Mouse (Mus musculus): ENCODE data around the gene Asic1. TPM values are rescaled to one million over a fixed set of nuclear protein-coding genes. Genes with fewer than 3 reads are reported as not detected.

The Asic1 gene
- polyA plus RNA-seq, 1 experiment from 2014 or later: 2.1 TPM

GRCm38 (mm10) chr15:99670964-99671670 lies 949 bp downstream of the Asic1 start:
- WGBS (ENCODE audit: insufficient replicate concordance): 8% methylated on average over 12 of the region's 17 CpGs
- Histone ChIP-seq H3K4me2 (peak overlapping the region; percentile 90), H3K9me3 (replicated peaks; ENCODE audit: control insufficient read depth, low read length) (no peaks in the 10 kb centered on the region), H3K4me1 (ENCODE audit: control insufficient read depth, insufficient read depth, low read length) (peaks cover 13% of the 10 kb centered on the region; the same call in 1 of the 2 replicates), H3K36me3 (ENCODE audit: control insufficient read depth, insufficient read depth, low read length) (no peaks in the 10 kb centered on the region), H3K4me3 (ENCODE audit: low read depth, low read length) (peak overlapping the region; percentile 47), H3K27ac (ENCODE audit: low read depth, low read length) (no peak overlapping the region), H3K9ac (ENCODE audit: low read depth, low read length) (peak overlapping the region; percentile 63; the same call in 1 of the 2 replicates), H3K27me3 (ENCODE audit: control insufficient read depth, insufficient read depth, low read length) (peaks cover 60% of the 10 kb centered on the region)
- ATAC-seq (replicated peaks; ENCODE audit: insufficient number of reproducible peaks, low FRiP score, low TSS enrichment): no peak

- no peak overlapping the region for H3K27ac ChIP-seq (ENCODE audit: low read depth, low read length)
Measured at GRCm38 (mm10) chr15:99671783-99672182, 1.6 kb downstream of the Asic1 start.

GRCm38 (mm10) chr15:99674866-99675265 lies 4.7 kb downstream of the Asic1 start:
- no peaks in the 10 kb centered on the region for H3K9me3 ChIP-seq (replicated peaks; ENCODE audit: control insufficient read depth, low read length)
- H3K36me3 ChIP-seq (ENCODE audit: control insufficient read depth, insufficient read depth, low read length): no peaks in the 10 kb centered on the region
- H3K9ac ChIP-seq (ENCODE audit: low read depth, low read length): no peak overlapping the region
- no peak overlapping the region for H3K27ac ChIP-seq (ENCODE audit: low read depth, low read length)
- no peak overlapping the region for H3K4me3 ChIP-seq (ENCODE audit: low read depth, low read length)
- WGBS (ENCODE audit: insufficient replicate concordance): 64% methylated on average over 3 of the region's 3 CpGs
- ATAC-seq (replicated peaks; ENCODE audit: insufficient number of reproducible peaks, low FRiP score, low TSS enrichment): no peak
- H3K27me3 ChIP-seq (ENCODE audit: control insufficient read depth, insufficient read depth, low read length): peaks cover 44% of the 10 kb centered on the region
- no peak overlapping the region for H3K4me2 ChIP-seq
- peaks cover 14% of the 10 kb centered on the region for H3K4me1 ChIP-seq (ENCODE audit: control insufficient read depth, insufficient read depth, low read length)

More at GRCm38 (mm10) chr15:99671783-99672182, 1.6 kb downstream of the Asic1 start:
- WGBS (ENCODE audit: insufficient replicate concordance): 64% methylated on average over 14 of the region's 14 CpGs
- no peak for ATAC-seq (replicated peaks; ENCODE audit: insufficient number of reproducible peaks, low FRiP score, low TSS enrichment)
- Histone ChIP-seq H3K36me3 (ENCODE audit: control insufficient read depth, insufficient read depth, low read length) (no peaks in the 10 kb centered on the region), H3K4me3 (ENCODE audit: low read depth, low read length) (no peak overlapping the region), H3K4me2 (no peak overlapping the region), H3K9ac (ENCODE audit: low read depth, low read length) (no peak overlapping the region), H3K9me3 (replicated peaks; ENCODE audit: control insufficient read depth, low read length) (no peaks in the 10 kb centered on the region), H3K27me3 (ENCODE audit: control insufficient read depth, insufficient read depth, low read length) (peaks cover 55% of the 10 kb centered on the region), H3K4me1 (ENCODE audit: control insufficient read depth, insufficient read depth, low read length) (peaks cover 13% of the 10 kb centered on the region; the same call in 1 of the 2 replicates)

GRCm38 (mm10) chr15:99677089-99677488 lies 6.9 kb downstream of the Asic1 start:
- 30% methylated on average over 8 of the region's 8 CpGs for WGBS (ENCODE audit: insufficient replicate concordance)
- Histone ChIP-seq H3K9me3 (replicated peaks; ENCODE audit: control insufficient read depth, low read length) (no peaks in the 10 kb centered on the region), H3K4me3 (ENCODE audit: low read depth, low read length) (no peak overlapping the region), H3K27ac (ENCODE audit: low read depth, low read length) (no peak overlapping the region), H3K27me3 (ENCODE audit: control insufficient read depth, insufficient read depth, low read length) (peaks cover 22% of the 10 kb centered on the region), H3K36me3 (ENCODE audit: control insufficient read depth, insufficient read depth, low read length) (no peaks in the 10 kb centered on the region), H3K4me2 (no peak overlapping the region), H3K4me1 (ENCODE audit: control insufficient read depth, insufficient read depth, low read length) (peaks cover 6% of the 10 kb centered on the region), H3K9ac (ENCODE audit: low read depth, low read length) (no peak overlapping the region)
- ATAC-seq (replicated peaks; ENCODE audit: insufficient number of reproducible peaks, low FRiP score, low TSS enrichment): no peak

GRCm38 (mm10) chr15:99678063-99678800 lies 8.1 kb downstream of the Asic1 start:
- H3K4me3 ChIP-seq (ENCODE audit: low read depth, low read length): no peak overlapping the region
- H3K4me1 ChIP-seq (ENCODE audit: control insufficient read depth, insufficient read depth, low read length): peaks cover 6% of the 10 kb centered on the region
- WGBS (ENCODE audit: insufficient replicate concordance): 11% methylated on average over 13 of the region's 13 CpGs
- peaks cover 14% of the 10 kb centered on the region for H3K27me3 ChIP-seq (ENCODE audit: control insufficient read depth, insufficient read depth, low read length)
- ATAC-seq (replicated peaks; ENCODE audit: insufficient number of reproducible peaks, low FRiP score, low TSS enrichment): no peak
- no peaks in the 10 kb centered on the region for H3K9me3 ChIP-seq (replicated peaks; ENCODE audit: control insufficient read depth, low read length)
- no peak overlapping the region for H3K4me2 ChIP-seq
- no peak overlapping the region for H3K9ac ChIP-seq (ENCODE audit: low read depth, low read length)
- H3K27ac ChIP-seq (ENCODE audit: low read depth, low read length): no peak overlapping the region
- no peaks in the 10 kb centered on the region for H3K36me3 ChIP-seq (ENCODE audit: control insufficient read depth, insufficient read depth, low read length)

GRCm38 (mm10) chr15:99679008-99679407 lies 8.8 kb downstream of the Asic1 start:
- ATAC-seq (replicated peaks; ENCODE audit: insufficient number of reproducible peaks, low FRiP score, low TSS enrichment): no peak
- Histone ChIP-seq H3K27me3 (ENCODE audit: control insufficient read depth, insufficient read depth, low read length) (peaks cover 6% of the 10 kb centered on the region), H3K4me2 (no peak overlapping the region), H3K36me3 (ENCODE audit: control insufficient read depth, insufficient read depth, low read length) (no peaks in the 10 kb centered on the region), H3K9ac (ENCODE audit: low read depth, low read length) (no peak overlapping the region), H3K27ac (ENCODE audit: low read depth, low read length) (no peak overlapping the region), H3K4me3 (ENCODE audit: low read depth, low read length) (no peak overlapping the region), H3K9me3 (replicated peaks; ENCODE audit: control insufficient read depth, low read length) (no peaks in the 10 kb centered on the region), H3K4me1 (ENCODE audit: control insufficient read depth, insufficient read depth, low read length) (peaks cover 6% of the 10 kb centered on the region)
- WGBS (ENCODE audit: insufficient replicate concordance): 47% methylated on average over 7 of the region's 7 CpGs

- no peak for ATAC-seq (replicated peaks; ENCODE audit: insufficient number of reproducible peaks, low FRiP score, low TSS enrichment)
- Histone ChIP-seq H3K27me3 (ENCODE audit: control insufficient read depth, insufficient read depth, low read length) (no peaks in the 10 kb centered on the region), H3K27ac (ENCODE audit: low read depth, low read length) (no peak overlapping the region), H3K4me3 (ENCODE audit: low read depth, low read length) (no peak overlapping the region), H3K4me2 (no peak overlapping the region), H3K9ac (ENCODE audit: low read depth, low read length) (no peak overlapping the region), H3K4me1 (ENCODE audit: control insufficient read depth, insufficient read depth, low read length) (peaks cover 6% of the 10 kb centered on the region), H3K9me3 (replicated peaks; ENCODE audit: control insufficient read depth, low read length) (no peaks in the 10 kb centered on the region), H3K36me3 (ENCODE audit: control insufficient read depth, insufficient read depth, low read length) (no peaks in the 10 kb centered on the region)
- 89% methylated on average over 7 of the region's 7 CpGs for WGBS (ENCODE audit: insufficient replicate concordance)
Measured at GRCm38 (mm10) chr15:99682880-99683279, 12.7 kb downstream of the Asic1 start.

GRCm38 (mm10) chr15:99684156-99684555 lies 14.0 kb downstream of the Asic1 start:
- no peak for ATAC-seq (replicated peaks; ENCODE audit: insufficient number of reproducible peaks, low FRiP score, low TSS enrichment)
- H3K27me3 ChIP-seq (ENCODE audit: control insufficient read depth, insufficient read depth, low read length): no peaks in the 10 kb centered on the region
- no peak overlapping the region for H3K4me3 ChIP-seq (ENCODE audit: low read depth, low read length)
- no peak overlapping the region for H3K27ac ChIP-seq (ENCODE audit: low read depth, low read length)
- no peak overlapping the region for H3K9ac ChIP-seq (ENCODE audit: low read depth, low read length)
- no peaks in the 10 kb centered on the region for H3K9me3 ChIP-seq (replicated peaks; ENCODE audit: control insufficient read depth, low read length)
- no peak overlapping the region for H3K4me2 ChIP-seq
- 85% methylated on average over 5 of the region's 5 CpGs for whole genome bisulfite sequencing (ENCODE audit: insufficient replicate concordance)
- H3K36me3 ChIP-seq (ENCODE audit: control insufficient read depth, insufficient read depth, low read length): no peaks in the 10 kb centered on the region
- no peaks in the 10 kb centered on the region for H3K4me1 ChIP-seq (ENCODE audit: control insufficient read depth, insufficient read depth, low read length)
